Mouse (Mus musculus) bone marrow, adult 2 months (tissue): Measurements from ENCODE around the gene Ahcyl2. TPM values are rescaled to one million over a fixed set of nuclear protein-coding genes. Genes with fewer than 3 reads are reported as not detected.
A peak's percentile ranks its signal among the peaks of the same experiment; 100 is the strongest.

ENCODE experiments used
- H3K27ac ChIP-seq: fragments of 200-500 bp; 2 replicates; pipeline ENCODE4 v1.5.1; 2012; ENCODE audit warnings: low read depth, mild to moderate bottlenecking, control low read depth, inconsistent platforms, low read length; ENCODE audit not compliant: control insufficient read depth, poor library complexity, insufficient read depth
- H3K4me1 ChIP-seq: fragments of 200-500 bp; 2 replicates; pipeline ENCODE4 v1.6.1; 2011; ENCODE audit warnings: low read length; ENCODE audit not compliant: control insufficient read depth, insufficient read depth
- H3K4me3 ChIP-seq: fragments of 200-500 bp; replicated peaks from 2 replicates; pipeline ENCODE3; 2011; ENCODE audit warnings: mild to moderate bottlenecking, low read depth, low read length, control low read depth; ENCODE audit not compliant: control insufficient read depth
- CTCF ChIP-seq: fragments of 200-500 bp; IDR thresholded peaks from 2 replicates; pipeline ENCODE4 v1.5.1; 2011; ENCODE audit warnings: low read length, control low read depth; ENCODE audit not compliant: control insufficient read depth, insufficient read depth
- POLR2A ChIP-seq: fragments of 200-500 bp; IDR thresholded peaks from 2 replicates; pipeline ENCODE4 v1.6.1; 2011; ENCODE audit warnings: low read depth, mild to moderate bottlenecking, control low read depth, low read length, borderline replicate concordance; ENCODE audit not compliant: control insufficient read depth
- WGBS: fragments of 180-500 bp; shearing (Covaris S2); methylation state at CpG from one replicate; pipeline ENCODE4 v1.1.7; 2018; 5-methylcytosine and 5-hydroxymethylcytosine counted together
- polyA plus RNA-seq: library from polyadenylated mRNA; stranded (reverse); fragments of >200 nt; gene quantifications from 2 replicates; pipeline ENCODE4 v1.2.4, GENCODE M21; 2011; ENCODE audit warnings: low replicate concordance; ENCODE audit not compliant: missing spikeins, insufficient read depth, insufficient read length

Ahcyl2 gene
- polyA plus RNA-seq, 1 experiment = 13.9 TPM

- H3K4me3 ChIP-seq = no peak overlapping the region
- H3K4me1 ChIP-seq = no peaks in the 10 kb centered on the region
- WGBS = 90% methylated on average over 1 of the region's 1 CpGs
- no peak overlapping the region for H3K27ac ChIP-seq
- no peak for TF ChIP-seq CTCF
- TF ChIP-seq POLR2A = no peak
These were observed 133.6 kb downstream of the Ahcyl2 start for GRCm38 (mm10) chr6:29901450-29901849.

DNA sequence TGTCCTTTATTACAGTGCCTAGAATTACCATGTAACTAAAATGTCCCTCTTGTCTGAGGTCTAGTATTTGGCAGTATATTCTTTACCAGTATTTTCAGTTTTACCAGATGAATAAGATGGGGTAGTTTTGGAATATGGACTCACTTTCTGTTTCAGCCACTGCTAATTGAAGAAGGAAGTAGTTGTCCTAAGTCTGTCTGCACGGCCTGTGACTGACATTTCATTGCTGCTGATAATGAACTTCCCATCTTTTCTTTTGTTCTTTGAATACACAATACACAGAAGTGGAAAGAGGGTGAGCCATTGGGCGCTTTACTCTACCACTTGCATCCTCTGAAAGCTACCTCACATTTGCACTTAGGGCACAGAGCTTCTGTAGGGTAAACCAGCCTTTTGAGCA, 134.4 kb downstream of the Ahcyl2 start:
- no peak overlapping the region for H3K4me3 ChIP-seq
- 44% methylated on average over 2 of the region's 2 CpGs for WGBS
- no peak overlapping the region for H3K27ac ChIP-seq
- H3K4me1 ChIP-seq = no peaks in the 10 kb centered on the region
- TF ChIP-seq POLR2A (no peak), CTCF (no peak)

DNA sequence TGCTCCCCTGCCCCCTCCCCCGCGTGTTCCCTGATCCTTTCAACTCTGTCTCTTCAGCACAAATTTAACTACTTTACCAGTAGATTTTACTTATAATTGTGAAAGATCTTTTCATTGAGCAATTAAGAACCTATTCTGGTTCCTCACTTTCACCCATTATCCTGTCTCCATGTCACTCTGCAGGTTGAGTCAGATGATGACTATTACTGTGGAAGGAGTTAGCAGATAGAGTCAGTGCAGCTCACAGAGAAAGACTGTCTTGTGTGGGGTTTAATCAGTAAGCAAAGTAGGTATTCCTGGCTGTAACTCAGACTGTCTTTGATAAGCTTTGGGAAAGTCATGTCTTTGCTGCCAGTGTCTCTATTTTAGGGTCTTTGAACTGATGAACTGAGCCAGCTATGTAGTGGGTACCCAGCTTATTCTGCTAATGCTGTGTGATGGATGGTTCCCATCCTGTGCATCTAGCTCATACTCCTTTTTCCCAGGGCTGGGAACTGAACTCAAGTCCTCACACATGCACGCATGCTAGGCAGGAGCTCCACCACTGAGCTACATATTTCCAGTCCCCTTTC, 135.6 kb downstream of the Ahcyl2 start:
- no peak overlapping the region for H3K27ac ChIP-seq
- 87% methylated on average over 3 of the region's 3 CpGs for WGBS
- TF ChIP-seq POLR2A (no peak), CTCF (no peak)
- no peaks in the 10 kb centered on the region for H3K4me1 ChIP-seq
- no peak overlapping the region for H3K4me3 ChIP-seq

DNA sequence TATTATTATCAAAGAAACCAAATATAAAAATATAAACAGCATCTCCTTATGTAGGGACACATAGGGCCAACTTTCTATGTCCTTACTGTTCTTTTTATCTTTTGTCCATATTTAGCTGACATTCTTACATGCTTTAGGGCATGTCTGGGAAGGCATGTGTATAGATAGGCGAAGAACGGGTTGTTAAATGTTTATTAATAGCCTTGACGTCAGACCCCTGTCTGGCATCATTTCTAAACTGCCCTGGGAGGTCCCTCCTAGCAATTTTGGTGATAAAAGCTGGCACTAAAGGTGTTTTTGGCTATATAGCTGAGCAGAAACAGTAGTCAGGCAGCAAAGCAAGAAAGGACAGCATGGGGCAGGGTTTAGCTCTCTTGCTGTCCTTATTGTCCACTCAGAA, 136.5 kb downstream of the Ahcyl2 start:
- 84% methylated on average over 3 of the region's 3 CpGs for WGBS
- Histone ChIP-seq H3K4me1 (no peaks in the 10 kb centered on the region), H3K4me3 (no peak overlapping the region), H3K27ac (no peak overlapping the region)
- no peak for TF ChIP-seq CTCF
- no peak for TF ChIP-seq POLR2A

DNA sequence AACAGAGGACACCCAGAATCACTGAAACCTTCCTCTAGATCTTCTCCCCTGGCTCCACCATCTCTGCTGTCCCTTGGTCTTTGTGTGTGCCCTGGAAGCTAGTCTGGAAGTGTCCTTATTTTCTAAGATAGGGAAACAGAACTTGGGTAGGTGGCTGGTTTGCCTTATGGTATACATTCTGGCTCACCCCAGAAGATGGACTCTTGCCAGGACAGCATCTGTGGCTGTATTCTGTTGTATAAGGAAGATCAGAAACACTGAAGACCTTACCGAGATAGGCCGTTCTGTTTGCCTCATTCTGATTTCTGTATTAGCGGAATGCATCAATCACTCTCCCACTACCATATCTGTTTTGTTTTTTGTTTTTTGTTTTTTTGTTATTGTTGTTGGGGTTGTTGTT, 142.8 kb downstream of the Ahcyl2 start:
- TF ChIP-seq POLR2A (no peak), CTCF (no peak)
- H3K4me1 ChIP-seq = no peaks in the 10 kb centered on the region
- H3K27ac ChIP-seq = no peak overlapping the region
- no peak overlapping the region for H3K4me3 ChIP-seq
- 84% methylated on average over 3 of the region's 3 CpGs for whole genome bisulfite sequencing

DNA sequence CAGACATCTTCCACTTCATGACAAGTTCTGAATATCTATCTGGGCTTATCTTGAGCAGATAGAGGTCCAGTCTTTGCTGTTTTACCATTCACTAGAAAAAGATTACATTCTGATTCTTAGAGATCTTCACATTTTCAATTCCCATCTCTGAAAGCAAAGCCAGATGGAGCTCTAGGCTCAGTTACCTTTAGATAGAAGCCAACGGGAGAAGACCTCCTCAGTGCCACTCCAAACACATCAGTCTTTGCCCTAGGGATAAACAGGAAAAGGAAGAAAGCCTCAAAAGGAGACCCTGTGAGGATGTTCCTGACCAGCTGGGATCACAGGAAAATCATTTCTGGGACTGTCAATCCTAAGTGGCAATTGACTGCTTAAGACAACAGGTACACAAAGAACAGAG, 145.9 kb downstream of the Ahcyl2 start:
- TF ChIP-seq CTCF (no peak), POLR2A (no peak)
- Histone ChIP-seq H3K4me3 (no peak overlapping the region), H3K4me1 (no peaks in the 10 kb centered on the region), H3K27ac (no peak overlapping the region)
- 33% methylated on average over 1 of the region's 1 CpGs for WGBS

GRCm38 (mm10) chr6:29914136-29914535, 146.3 kb downstream of the Ahcyl2 start:
- TF ChIP-seq CTCF (no peak), POLR2A (no peak)
- no peak overlapping the region for H3K27ac ChIP-seq

DNA sequence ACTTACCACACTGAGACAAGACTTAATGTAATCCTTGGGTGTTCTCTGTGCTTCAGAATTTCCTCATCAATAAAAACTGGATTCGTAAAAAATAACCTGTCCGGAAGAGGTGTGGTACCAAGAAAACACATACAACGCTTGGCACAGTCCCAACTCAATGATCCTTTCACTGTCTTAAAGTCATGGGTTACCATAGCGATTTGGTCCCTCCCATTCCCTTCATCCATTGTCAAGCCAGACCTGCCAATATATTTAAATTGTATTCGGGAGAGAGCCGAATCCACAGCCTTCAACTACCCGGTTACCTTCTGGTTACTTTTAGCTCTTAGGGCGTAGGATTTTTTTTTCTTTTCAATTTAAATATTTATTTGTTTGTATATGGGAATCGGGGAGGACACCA, 148.0 kb downstream of the Ahcyl2 start:
- no peak for TF ChIP-seq CTCF
- no peak for TF ChIP-seq POLR2A
- WGBS = 64% methylated on average over 9 of the region's 9 CpGs
- no peak overlapping the region for H3K4me3 ChIP-seq

More at GRCm38 (mm10) chr6:29914136-29914535, 146.3 kb downstream of the Ahcyl2 start:
- Histone ChIP-seq H3K4me1 (no peaks in the 10 kb centered on the region), H3K4me3 (no peak overlapping the region)

DNA sequence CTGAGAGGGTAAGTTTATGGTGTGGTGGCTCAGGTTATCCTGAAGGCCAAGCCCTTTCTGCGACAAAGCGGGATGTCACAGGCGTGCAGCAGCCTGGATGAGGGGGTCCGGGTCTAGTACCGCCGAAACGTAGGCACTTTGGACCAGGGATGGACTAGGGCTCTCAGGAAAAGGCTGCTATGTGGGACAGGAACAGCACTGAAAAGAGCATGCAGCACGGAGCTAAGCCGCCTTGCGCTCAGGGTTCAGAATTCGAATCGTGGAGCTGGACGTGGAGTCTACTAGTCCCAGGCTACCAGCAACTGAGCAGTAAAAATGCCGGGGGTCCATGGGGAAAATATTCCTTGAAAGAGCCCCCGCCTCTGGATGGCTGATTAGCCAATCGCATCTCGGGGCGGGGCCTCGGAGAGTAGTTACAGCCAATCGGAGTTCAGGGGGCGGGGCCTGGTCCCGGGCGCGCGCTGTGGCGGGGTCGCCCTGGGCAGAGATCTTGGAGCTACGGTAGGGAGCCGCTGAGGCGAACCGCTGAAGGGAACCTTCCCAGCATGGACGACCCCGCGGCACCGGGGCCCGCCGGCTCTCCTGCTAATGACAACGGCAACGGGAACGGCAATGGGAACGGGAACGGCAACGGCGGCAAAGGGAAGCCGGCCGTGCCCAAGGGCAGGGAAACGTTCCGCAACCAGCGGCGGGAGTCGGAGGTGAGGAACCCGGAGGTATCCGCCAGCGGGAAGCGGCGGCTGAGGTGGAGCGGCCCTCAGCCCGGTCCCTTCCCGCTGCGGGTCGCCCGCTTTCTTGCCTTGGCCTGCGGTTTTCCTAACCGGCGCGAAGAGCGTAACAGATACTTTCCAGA, 148.9 kb downstream of the Ahcyl2 start, which contains the start of gene Strip2:
TSS of gene Strip2 (plus strand) at position 483 of the 853 bp plus-strand sequence.
- Histone ChIP-seq H3K4me3 (peak within 1 kb of the TSS; percentile 70), H3K27ac (no peak within 1 kb of the TSS; the same call in 1 of the 2 replicates), H3K4me1 (no peaks in the 10 kb centered on the region)
- under 1% methylated on average over 67 of the region's 67 CpGs for WGBS
- TF ChIP-seq CTCF = no peak
- no peak; the same call in 1 of the 2 replicates for TF ChIP-seq POLR2A

More for the DNA sequence above, 148.0 kb downstream of the Ahcyl2 start:
- Histone ChIP-seq H3K4me1 (no peaks in the 10 kb centered on the region), H3K27ac (no peak overlapping the region)
